Comparison of ENCODE assay signal across 12 mouse cellular contexts in genomic region chr11:80499550-80499952, GRCm38 (mm10). TPM values are rescaled to one million over a fixed set of nuclear protein-coding genes. Genes with fewer than 3 reads are reported as not detected.
DNase-seq lines count a peak whose midpoint lies in the region; ATAC-seq and TF ChIP-seq lines count a peak whose summit lies in the region.
"Had no signal": no experiment of that assay in that cellular context is flagged by ENCODE, and none has a peak within 500 bp of the region (broad histone marks: within the 10 kb centered on the region; RNA-seq: fewer than 3 reads in every experiment).

No protein-coding gene starts in this region.

- H3K4me1 ChIP-seq in heart, embryonic 12.5 days (replicated peaks) = peaks cover 46% of the 10 kb centered on the region
- peaks cover 30% of the 10 kb centered on the region for H3K4me1 ChIP-seq in neural tube, embryonic 11.5 days (ENCODE audit: control insufficient read depth, insufficient read depth, low read length)
- peaks cover 26% of the 10 kb centered on the region for H3K4me1 ChIP-seq in forebrain, postnatal 0 days (ENCODE audit: insufficient read depth)
- peaks cover 61% of the 10 kb centered on the region for H3K4me1 ChIP-seq in olfactory bulb, adult 2 months (ENCODE audit: control insufficient read depth, insufficient read depth, low read length)

- no peak for ATAC-seq in heart, embryonic 12.5 days (ENCODE audit: insufficient number of reproducible peaks, low FRiP score)
- ATAC-seq in neural tube, embryonic 11.5 days (ENCODE audit: insufficient read depth, low FRiP score, low TSS enrichment) = no peak
- ATAC-seq in forebrain, postnatal 0 days = no peak

- TF ChIP-seq POLR2A in olfactory bulb, adult 2 months (IDR thresholded peaks at IDR 0.05; ENCODE audit: insufficient read depth, low read depth, low read length) = no peak

- peak overlapping the region; percentile 61 for H3K27ac ChIP-seq in heart, embryonic 12.5 days (ENCODE audit: poor library complexity, severe bottlenecking)
- H3K27ac ChIP-seq in neural tube, embryonic 11.5 days (ENCODE audit: low read depth, low read length) = peak overlapping the region; percentile 41; the same call in 1 of the 2 replicates
- peak overlapping the region; percentile 78; the same call in 1 of the 2 replicates for H3K27ac ChIP-seq in forebrain, postnatal 0 days (ENCODE audit: low read depth, low read length)
- peak overlapping the region; percentile 90 for H3K27ac ChIP-seq in olfactory bulb, adult 2 months (ENCODE audit: insufficient read depth, low read depth, low read length)

- 73% methylated on average over 4 of the region's 4 CpGs for WGBS in heart, embryonic 12.5 days
- 66% methylated on average over 4 of the region's 4 CpGs for WGBS in neural tube, embryonic 11.5 days
- 63% methylated on average over 4 of the region's 4 CpGs for whole genome bisulfite sequencing in forebrain, postnatal 0 days
- 27% methylated on average over 4 of the region's 4 CpGs for WGBS in olfactory bulb, adult 2 months

- no peak for TF ChIP-seq CTCF in forebrain, postnatal 0 days (IDR thresholded peaks at IDR 0.05; ENCODE audit: low read depth)
- no peak for TF ChIP-seq CTCF in olfactory bulb, adult 2 months (IDR thresholded peaks at IDR 0.05; ENCODE audit: insufficient read depth, low read depth, low read length)

- H3K9ac ChIP-seq in heart, embryonic 12.5 days = no peak overlapping the region
- no peak overlapping the region for H3K9ac ChIP-seq in neural tube, embryonic 11.5 days (ENCODE audit: low read length)
- H3K9ac ChIP-seq in forebrain, postnatal 0 days = no peak overlapping the region

- H3K9me3 ChIP-seq in heart, embryonic 12.5 days (replicated peaks) = no peaks in the 10 kb centered on the region
- H3K9me3 ChIP-seq in neural tube, embryonic 11.5 days (ENCODE audit: control insufficient read depth, low read length) = no peaks in the 10 kb centered on the region
- H3K9me3 ChIP-seq in forebrain, postnatal 0 days (ENCODE audit: low read length) = no peaks in the 10 kb centered on the region

- no peak overlapping the region for H3K4me2 ChIP-seq in heart, embryonic 12.5 days
- H3K4me2 ChIP-seq in neural tube, embryonic 11.5 days (ENCODE audit: low read depth) = no peak overlapping the region
- no peak overlapping the region for H3K4me2 ChIP-seq in forebrain, postnatal 0 days (ENCODE audit: low read depth)

- no peak for DNase-seq in heart, postnatal 4 days
- DNase-seq in neural tube, embryonic 11.5 days (ENCODE audit: low spot score) = no peak
- DNase-seq in neural tube, embryonic 10.5 days (ENCODE audit: extremely low spot score, low spot score) = no peak
- no peak for DNase-seq in forebrain, postnatal 0 days
- DNase-seq in cerebellum, postnatal 14 days = no peak
- DNase-seq in kidney, postnatal 4 days = no peak
- DNase-seq: kidney, adult 9 months; lung, postnatal 36 days; right cerebral cortex, postnatal 25 days; thymus, postnatal 36 days had no signal

- no peaks in the 10 kb centered on the region for H3K27me3 ChIP-seq in heart, embryonic 12.5 days (replicated peaks)
- no peaks in the 10 kb centered on the region for H3K27me3 ChIP-seq in neural tube, embryonic 11.5 days (ENCODE audit: control insufficient read depth, insufficient read depth, low read length)
- H3K27me3 ChIP-seq in forebrain, postnatal 0 days (ENCODE audit: insufficient read depth, low read length) = no peaks in the 10 kb centered on the region

- no peak overlapping the region for H3K4me3 ChIP-seq in heart, embryonic 12.5 days
- H3K4me3 ChIP-seq in neural tube, embryonic 11.5 days (ENCODE audit: low read depth, low read length) = no peak overlapping the region
- no peak overlapping the region for H3K4me3 ChIP-seq in forebrain, postnatal 0 days (ENCODE audit: low read depth, low read length)
- H3K4me3 ChIP-seq in olfactory bulb, adult 2 months (ENCODE audit: insufficient read depth, low read depth, low read length) = no peak overlapping the region

- no peaks in the 10 kb centered on the region for H3K36me3 ChIP-seq in heart, embryonic 12.5 days
- no peaks in the 10 kb centered on the region for H3K36me3 ChIP-seq in neural tube, embryonic 11.5 days (ENCODE audit: control insufficient read depth, insufficient read depth, low read length)
- H3K36me3 ChIP-seq in forebrain, postnatal 0 days (ENCODE audit: insufficient read depth) = no peaks in the 10 kb centered on the region

RNA-seq across cellular contexts. Expression of gene Cdk5r1, which starts 22.7 kb away (rescaled TPM):
- 0.50 and 0.56 TPM in 2 replicates for polyA plus RNA-seq in heart, embryonic 12.5 days (2016; fragmentation: Nextera tagmentation; extraction: Ambion mirVana)
- 1 to 10 TPM; 1.2 to 1.8 TPM for total RNA-seq in heart, postnatal 4 days (2021)
- polyA plus RNA-seq in neural tube, embryonic 11.5 days (2014; fragmentation: Nextera tagmentation; extraction: Ambion mirVana) = 19.0 and 20.9 TPM in 2 replicates
- total RNA-seq in forebrain, postnatal 0 days (2014; rRNA removed) = 392 and 416 TPM in 2 replicates
- polyA plus RNA-seq in forebrain, postnatal 0 days (2015; fragmentation: Nextera tagmentation; extraction: Ambion mirVana) = 117 and 122 TPM in 2 replicates
- polyA plus RNA-seq in olfactory bulb, adult 2 months (2012; ENCODE audit: insufficient read depth, insufficient read length, low replicate concordance, missing spikeins) = 97.4 and 147 TPM in 2 replicates

Comparison
In these comparisons a context has a peak if more than half of its experiments do, and no peak if none do; other contexts are left out.
1. RNA of gene Cdk5r1, which starts 22.7 kb away (polyA plus RNA-seq): 117 to 122 TPM in forebrain, postnatal 0 days, 97.4 to 147 TPM in olfactory bulb, adult 2 months and 19.0 to 20.9 TPM in neural tube, embryonic 11.5 days; 0.50 to 0.56 TPM in heart, embryonic 12.5 days; every median in the first group is over 10 times any median in the second.
2. Peak in every context shown above with its lines, with median percentiles within 50 percentile points of each other: H3K27ac ChIP-seq.